Mouse (Mus musculus): ENCODE measurements at regions not wholly inside any gene's neighbourhood (a gene's known extent, or its start where the extent isn't known, plus 50 kb on each side); places are given as distances from the start of the nearest gene placed in this dataset.

- H3K4me1 ChIP-seq (ENCODE audit: control insufficient read depth, insufficient read depth, low read length): no peaks in the 10 kb centered on the region
- 79% methylated on average over 7 of the region's 7 CpGs for WGBS
- TF ChIP-seq CTCF (IDR thresholded peaks at IDR 0.05; ENCODE audit: low read depth, low read length) (no peak), POLR2A (IDR thresholded peaks at IDR 0.05; ENCODE audit: extremely low read depth, insufficient read depth, low read length) (no peak)
- no peaks in the 10 kb centered on the region for H3K36me3 ChIP-seq (ENCODE audit: control insufficient read depth, insufficient read depth, low read length)
- no peak overlapping the region for H3K9ac ChIP-seq (ENCODE audit: low read depth, low read length)
- H3K27me3 ChIP-seq (ENCODE audit: control insufficient read depth, insufficient read depth, low read length): no peaks in the 10 kb centered on the region
- H3K4me3 ChIP-seq (ENCODE audit: insufficient read depth, low read depth, low read length): no peak overlapping the region
- no peak overlapping the region for H3K27ac ChIP-seq (replicated peaks; ENCODE audit: insufficient read depth, low read depth, low read length)
- DNase-seq (ENCODE audit: extremely low read depth, low read depth, low spot score): no peak
- no peaks in the 10 kb centered on the region for H3K79me2 ChIP-seq (ENCODE audit: control insufficient read depth, insufficient read depth, low read length)
Observed at GRCm38 (mm10) chr13:115671685-115672084, 569.9 kb upstream of the Itga1 start.

- DNase-seq (ENCODE audit: extremely low read depth, low read depth, low spot score): no peak
Observed at GRCm38 (mm10) chr13:115669516-115669915, 567.8 kb upstream of the Itga1 start.

GRCm38 (mm10) chr13:115655134-115655533 is 553.4 kb upstream of the Itga1 start:
- H3K4me3 ChIP-seq (ENCODE audit: insufficient read depth, low read depth, low read length): no peak overlapping the region
- no peaks in the 10 kb centered on the region for H3K36me3 ChIP-seq (ENCODE audit: control insufficient read depth, insufficient read depth, low read length)
- H3K79me2 ChIP-seq (ENCODE audit: control insufficient read depth, insufficient read depth, low read length): no peaks in the 10 kb centered on the region
- TF ChIP-seq CTCF (IDR thresholded peaks at IDR 0.05; ENCODE audit: low read depth, low read length): no peak
- TF ChIP-seq POLR2A (IDR thresholded peaks at IDR 0.05; ENCODE audit: extremely low read depth, insufficient read depth, low read length): no peak
- H3K27ac ChIP-seq (replicated peaks; ENCODE audit: insufficient read depth, low read depth, low read length): no peak overlapping the region
- H3K4me1 ChIP-seq (ENCODE audit: control insufficient read depth, insufficient read depth, low read length): peaks cover 1% of the 10 kb centered on the region; the same call in 1 of the 2 replicates
- no peaks in the 10 kb centered on the region for H3K27me3 ChIP-seq (ENCODE audit: control insufficient read depth, insufficient read depth, low read length)
- no peak for DNase-seq (ENCODE audit: extremely low read depth, low read depth, low spot score)
- H3K9ac ChIP-seq (ENCODE audit: low read depth, low read length): no peak overlapping the region
- WGBS: 94% methylated on average over 6 of the region's 6 CpGs

More at GRCm38 (mm10) chr13:115669516-115669915, 567.8 kb upstream of the Itga1 start:
- 60% methylated on average over 3 of the region's 3 CpGs for WGBS
- Histone ChIP-seq H3K79me2 (ENCODE audit: control insufficient read depth, insufficient read depth, low read length) (no peaks in the 10 kb centered on the region), H3K4me3 (ENCODE audit: insufficient read depth, low read depth, low read length) (no peak overlapping the region), H3K36me3 (ENCODE audit: control insufficient read depth, insufficient read depth, low read length) (no peaks in the 10 kb centered on the region), H3K9ac (ENCODE audit: low read depth, low read length) (no peak overlapping the region), H3K27me3 (ENCODE audit: control insufficient read depth, insufficient read depth, low read length) (no peaks in the 10 kb centered on the region), H3K27ac (replicated peaks; ENCODE audit: insufficient read depth, low read depth, low read length) (no peak overlapping the region), H3K4me1 (ENCODE audit: control insufficient read depth, insufficient read depth, low read length) (no peaks in the 10 kb centered on the region)
- TF ChIP-seq POLR2A (IDR thresholded peaks at IDR 0.05; ENCODE audit: extremely low read depth, insufficient read depth, low read length) (no peak), CTCF (IDR thresholded peaks at IDR 0.05; ENCODE audit: low read depth, low read length) (no peak)

- Histone ChIP-seq H3K27ac (replicated peaks; ENCODE audit: insufficient read depth, low read depth, low read length) (no peak overlapping the region), H3K79me2 (ENCODE audit: control insufficient read depth, insufficient read depth, low read length) (no peaks in the 10 kb centered on the region), H3K9ac (ENCODE audit: low read depth, low read length) (no peak overlapping the region), H3K36me3 (ENCODE audit: control insufficient read depth, insufficient read depth, low read length) (no peaks in the 10 kb centered on the region), H3K4me3 (ENCODE audit: insufficient read depth, low read depth, low read length) (no peak overlapping the region), H3K27me3 (ENCODE audit: control insufficient read depth, insufficient read depth, low read length) (no peaks in the 10 kb centered on the region), H3K4me1 (ENCODE audit: control insufficient read depth, insufficient read depth, low read length) (peaks cover 1% of the 10 kb centered on the region; the same call in 1 of the 2 replicates)
- WGBS: 78% methylated on average over 2 of the region's 2 CpGs
- no peak for DNase-seq (ENCODE audit: extremely low read depth, low read depth, low spot score)
- TF ChIP-seq POLR2A (IDR thresholded peaks at IDR 0.05; ENCODE audit: extremely low read depth, insufficient read depth, low read length) (no peak), CTCF (IDR thresholded peaks at IDR 0.05; ENCODE audit: low read depth, low read length) (no peak)
Observed at GRCm38 (mm10) chr13:115652935-115653334, 551.2 kb upstream of the Itga1 start.

- TF ChIP-seq POLR2A (IDR thresholded peaks at IDR 0.05; ENCODE audit: extremely low read depth, insufficient read depth, low read length) (no peak), CTCF (IDR thresholded peaks at IDR 0.05; ENCODE audit: low read depth, low read length) (no peak)
- no peak overlapping the region for H3K9ac ChIP-seq (ENCODE audit: low read depth, low read length)
- 83% methylated on average over 1 of the region's 1 CpGs for WGBS
- H3K36me3 ChIP-seq (ENCODE audit: control insufficient read depth, insufficient read depth, low read length): no peaks in the 10 kb centered on the region
- H3K79me2 ChIP-seq (ENCODE audit: control insufficient read depth, insufficient read depth, low read length): no peaks in the 10 kb centered on the region
- DNase-seq (ENCODE audit: extremely low read depth, low read depth, low spot score): no peak
- no peaks in the 10 kb centered on the region for H3K27me3 ChIP-seq (ENCODE audit: control insufficient read depth, insufficient read depth, low read length)
- no peak overlapping the region for H3K4me3 ChIP-seq (ENCODE audit: insufficient read depth, low read depth, low read length)
- H3K27ac ChIP-seq (replicated peaks; ENCODE audit: insufficient read depth, low read depth, low read length): no peak overlapping the region
- peaks cover 1% of the 10 kb centered on the region; the same call in 1 of the 2 replicates for H3K4me1 ChIP-seq (ENCODE audit: control insufficient read depth, insufficient read depth, low read length)
Observed at GRCm38 (mm10) chr13:115652352-115652751, 550.6 kb upstream of the Itga1 start.

GRCm38 (mm10) chr13:115631410-115632105 is 529.8 kb upstream of the Itga1 start:
- no peaks in the 10 kb centered on the region for H3K27me3 ChIP-seq (ENCODE audit: control insufficient read depth, insufficient read depth, low read length)
- H3K4me3 ChIP-seq (ENCODE audit: insufficient read depth, low read depth, low read length): no peak overlapping the region
- H3K9ac ChIP-seq (ENCODE audit: low read depth, low read length): no peak overlapping the region
- H3K79me2 ChIP-seq (ENCODE audit: control insufficient read depth, insufficient read depth, low read length): no peaks in the 10 kb centered on the region
- H3K4me1 ChIP-seq (ENCODE audit: control insufficient read depth, insufficient read depth, low read length): no peaks in the 10 kb centered on the region; the same call in 1 of the 2 replicates
- no peaks in the 10 kb centered on the region for H3K36me3 ChIP-seq (ENCODE audit: control insufficient read depth, insufficient read depth, low read length)
- no peak for TF ChIP-seq CTCF (IDR thresholded peaks at IDR 0.05; ENCODE audit: low read depth, low read length)
- WGBS: 85% methylated on average over 10 of the region's 10 CpGs
- H3K27ac ChIP-seq (replicated peaks; ENCODE audit: insufficient read depth, low read depth, low read length): no peak overlapping the region
- DNase-seq (ENCODE audit: extremely low read depth, low read depth, low spot score): no peak

All from liver, adult 2 months (tissue).